Mouse (Mus musculus): ENCODE measurements around the gene Trpm1. TPM values are rescaled to one million over a fixed set of nuclear protein-coding genes. Genes with fewer than 3 reads are reported as not detected.

Trpm1 gene
- polyA plus RNA-seq, 1 experiment from 2014 or later = 0.22 TPM

DNA sequence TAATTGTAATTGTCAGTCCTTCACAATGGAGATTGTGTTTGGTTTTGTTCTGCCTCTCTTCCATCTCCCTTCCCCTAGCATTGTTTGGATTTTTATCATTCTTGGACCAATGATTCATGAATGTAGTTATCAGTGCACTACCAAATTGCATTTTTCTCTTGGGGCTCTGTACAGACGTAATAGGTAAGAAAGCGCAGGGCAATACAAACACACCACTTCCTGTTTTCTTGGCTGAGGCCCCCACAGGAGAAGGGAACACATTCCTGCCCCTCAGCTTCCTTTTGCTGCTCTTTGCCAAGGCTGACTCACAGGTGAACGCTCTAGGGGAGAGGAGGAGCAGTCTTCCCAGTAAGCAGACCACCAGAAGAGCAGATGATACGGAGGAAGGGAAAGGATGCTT is 96.1 kb downstream of the Trpm1 start:
- no peak for ATAC-seq (ENCODE audit: insufficient read depth, low FRiP score)
- Histone ChIP-seq H3K4me1 (ENCODE audit: control insufficient read depth, insufficient read depth, low read length) (no peaks in the 10 kb centered on the region), H3K27ac (ENCODE audit: low read length) (no peak overlapping the region), H3K4me2 (ENCODE audit: low read depth, low read length) (no peak overlapping the region), H3K4me3 (replicated peaks; ENCODE audit: low read length) (no peak overlapping the region), H3K27me3 (ENCODE audit: control insufficient read depth, insufficient read depth, low read length) (no peaks in the 10 kb centered on the region), H3K9me3 (replicated peaks; ENCODE audit: control insufficient read depth, low read length) (no peaks in the 10 kb centered on the region), H3K36me3 (ENCODE audit: control insufficient read depth, insufficient read depth, low read length) (no peaks in the 10 kb centered on the region), H3K9ac (ENCODE audit: low read length) (no peak overlapping the region)
- 32% methylated on average over 4 of the region's 4 CpGs for WGBS

DNA sequence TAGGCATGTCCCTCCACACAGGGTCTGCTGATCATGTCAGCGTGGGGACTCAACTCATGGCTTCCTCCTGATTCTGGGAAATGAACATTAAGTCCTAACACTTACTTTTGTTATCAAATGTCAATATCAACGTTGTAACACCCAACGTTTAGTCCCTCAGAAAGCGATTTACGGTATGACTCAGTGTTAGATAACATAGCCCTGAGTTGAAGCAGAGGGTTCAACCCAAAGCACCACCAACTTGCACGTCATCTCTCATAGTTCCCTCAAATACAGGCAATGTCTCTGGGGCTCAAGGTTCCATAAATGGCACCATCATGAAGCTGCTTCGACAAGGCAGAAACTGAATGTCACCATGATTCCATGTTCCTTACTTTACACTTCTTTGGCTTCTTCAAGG is 96.8 kb downstream of the Trpm1 start:
- no peak for ATAC-seq (ENCODE audit: insufficient read depth, low FRiP score)
- H3K9me3 ChIP-seq (replicated peaks; ENCODE audit: control insufficient read depth, low read length) = no peaks in the 10 kb centered on the region
- no peaks in the 10 kb centered on the region for H3K4me1 ChIP-seq (ENCODE audit: control insufficient read depth, insufficient read depth, low read length)
- H3K4me2 ChIP-seq (ENCODE audit: low read depth, low read length) = no peak overlapping the region
- H3K27me3 ChIP-seq (ENCODE audit: control insufficient read depth, insufficient read depth, low read length) = no peaks in the 10 kb centered on the region
- no peak overlapping the region for H3K27ac ChIP-seq (ENCODE audit: low read length)
- 79% methylated on average over 7 of the region's 7 CpGs for WGBS
- no peaks in the 10 kb centered on the region for H3K36me3 ChIP-seq (ENCODE audit: control insufficient read depth, insufficient read depth, low read length)
- H3K4me3 ChIP-seq (replicated peaks; ENCODE audit: low read length) = no peak overlapping the region
- H3K9ac ChIP-seq (ENCODE audit: low read length) = no peak overlapping the region

DNA sequence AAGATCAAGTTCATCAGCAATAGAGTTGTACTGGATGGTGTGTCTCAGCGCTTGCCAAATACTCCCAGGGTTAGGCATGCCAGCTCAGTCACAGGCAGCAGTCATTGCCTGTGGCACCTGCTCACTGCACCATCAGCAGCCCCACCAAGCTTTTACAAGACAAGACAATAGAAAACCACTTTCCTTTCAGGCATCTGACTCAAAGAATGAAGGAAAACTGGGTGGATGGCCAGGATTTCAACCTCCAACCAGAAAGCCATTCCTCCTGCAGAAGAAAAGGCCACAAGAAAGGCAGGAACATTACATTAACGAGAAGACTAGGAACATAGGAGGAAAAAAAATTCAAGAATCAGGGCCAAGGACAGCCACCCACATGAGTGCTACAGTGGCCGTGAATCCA is 100.1 kb downstream of the Trpm1 start:
- no peak overlapping the region for H3K4me2 ChIP-seq (ENCODE audit: low read depth, low read length)
- H3K9me3 ChIP-seq (replicated peaks; ENCODE audit: control insufficient read depth, low read length) = no peaks in the 10 kb centered on the region
- no peak for ATAC-seq (ENCODE audit: insufficient read depth, low FRiP score)
- no peaks in the 10 kb centered on the region for H3K36me3 ChIP-seq (ENCODE audit: control insufficient read depth, insufficient read depth, low read length)
- H3K27me3 ChIP-seq (ENCODE audit: control insufficient read depth, insufficient read depth, low read length) = no peaks in the 10 kb centered on the region
- no peak overlapping the region for H3K9ac ChIP-seq (ENCODE audit: low read length)
- H3K4me3 ChIP-seq (replicated peaks; ENCODE audit: low read length) = no peak overlapping the region
- no peaks in the 10 kb centered on the region for H3K4me1 ChIP-seq (ENCODE audit: control insufficient read depth, insufficient read depth, low read length)
- 86% methylated on average over 3 of the region's 3 CpGs for WGBS
- no peak overlapping the region for H3K27ac ChIP-seq (ENCODE audit: low read length)

DNA sequence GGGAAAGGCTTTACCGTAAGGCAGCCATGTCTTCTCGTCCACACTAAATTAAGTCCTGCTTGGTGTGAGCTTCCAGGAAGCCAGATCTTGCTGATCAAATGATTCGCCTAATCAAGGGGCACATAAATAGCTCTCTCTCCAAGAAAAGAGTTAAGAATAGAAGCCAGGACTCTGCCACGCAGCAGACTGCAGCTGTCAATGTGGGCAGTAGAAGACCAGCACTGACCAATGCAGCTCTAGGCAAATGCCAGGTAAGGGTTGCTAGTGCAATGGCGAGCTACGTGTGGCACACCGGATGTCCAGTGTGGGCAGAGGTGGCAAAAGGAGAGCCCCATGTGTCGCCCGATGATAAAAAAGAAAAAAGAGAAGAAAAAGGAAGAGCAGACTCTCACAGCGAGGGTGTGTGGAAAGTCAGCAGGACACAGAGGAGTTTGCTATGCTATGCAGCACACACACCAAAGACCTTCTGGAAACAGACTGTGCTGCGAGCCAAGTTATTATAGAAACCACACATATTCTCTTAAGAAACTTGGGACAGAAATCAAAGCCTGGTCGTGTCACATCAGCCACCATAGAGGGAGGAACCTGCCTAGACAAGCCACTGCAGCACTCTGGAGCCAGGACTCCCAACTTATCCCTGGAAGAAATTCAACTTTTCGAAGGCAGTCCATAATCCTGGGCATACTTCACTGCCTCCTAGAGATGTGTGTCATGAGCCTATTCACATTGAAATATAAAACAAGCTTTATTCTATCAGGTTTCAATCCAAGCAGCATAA is 112.1 kb downstream of the Trpm1 start:
- Histone ChIP-seq H3K4me2 (ENCODE audit: low read depth, low read length) (no peak overlapping the region), H3K36me3 (ENCODE audit: control insufficient read depth, insufficient read depth, low read length) (no peaks in the 10 kb centered on the region), H3K4me3 (replicated peaks; ENCODE audit: low read length) (no peak overlapping the region), H3K9ac (ENCODE audit: low read length) (no peak overlapping the region), H3K4me1 (ENCODE audit: control insufficient read depth, insufficient read depth, low read length) (no peaks in the 10 kb centered on the region), H3K27me3 (ENCODE audit: control insufficient read depth, insufficient read depth, low read length) (no peaks in the 10 kb centered on the region; the same call in 1 of the 2 replicates), H3K9me3 (replicated peaks; ENCODE audit: control insufficient read depth, low read length) (no peaks in the 10 kb centered on the region), H3K27ac (ENCODE audit: low read length) (peak overlapping the region; percentile 72)
- 77% methylated on average over 13 of the region's 13 CpGs for WGBS
- ATAC-seq (ENCODE audit: insufficient read depth, low FRiP score) = no peak

DNA sequence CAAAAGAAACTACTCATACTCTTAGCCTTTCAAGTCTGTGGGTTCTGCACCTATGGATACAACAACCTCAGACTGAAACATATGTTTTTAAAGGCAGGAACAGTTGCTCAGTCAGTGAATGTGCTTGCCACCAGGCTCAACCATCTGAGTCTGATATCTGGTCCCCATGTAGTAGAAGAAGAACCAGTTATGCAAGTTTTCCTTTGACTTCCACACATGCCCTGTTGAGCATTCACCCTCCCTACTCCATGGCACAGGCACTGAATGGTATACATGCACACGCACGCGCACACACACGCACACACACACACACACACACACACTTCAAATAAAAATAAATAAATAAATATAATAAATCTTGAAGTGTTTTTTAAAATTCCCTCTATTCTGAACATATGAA is 113.0 kb downstream of the Trpm1 start:
- 66% methylated on average over 4 of the region's 4 CpGs for WGBS

DNA sequence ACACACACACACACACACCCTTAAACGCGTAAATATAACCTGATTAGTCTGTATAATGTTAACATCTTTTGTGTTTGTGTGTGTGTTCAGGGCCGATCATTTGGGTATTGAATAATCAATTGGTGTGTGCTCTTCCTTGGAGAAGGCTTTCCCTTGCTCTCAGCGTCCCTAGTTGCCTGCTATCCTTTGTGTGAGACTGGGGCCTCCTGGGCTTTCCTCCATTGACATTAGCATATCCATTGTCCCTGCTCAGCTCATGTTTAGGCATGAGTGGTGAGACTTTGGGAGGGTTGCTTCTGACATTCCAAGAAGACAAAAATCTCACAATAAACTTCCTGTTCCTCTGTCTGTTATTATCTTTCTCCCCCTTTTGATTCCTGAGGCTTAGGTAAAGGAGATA is 118.3 kb downstream of the Trpm1 start:
- H3K9ac ChIP-seq (ENCODE audit: low read length) = no peak overlapping the region
- H3K9me3 ChIP-seq (replicated peaks; ENCODE audit: control insufficient read depth, low read length) = no peaks in the 10 kb centered on the region
- ATAC-seq (ENCODE audit: insufficient read depth, low FRiP score) = no peak
- no peak overlapping the region for H3K4me2 ChIP-seq (ENCODE audit: low read depth, low read length)
- 50% methylated on average over 4 of the region's 4 CpGs for whole genome bisulfite sequencing
- no peaks in the 10 kb centered on the region for H3K4me1 ChIP-seq (ENCODE audit: control insufficient read depth, insufficient read depth, low read length)
- no peaks in the 10 kb centered on the region for H3K36me3 ChIP-seq (ENCODE audit: control insufficient read depth, insufficient read depth, low read length)
- H3K4me3 ChIP-seq (replicated peaks; ENCODE audit: low read length) = no peak overlapping the region
- H3K27me3 ChIP-seq (ENCODE audit: control insufficient read depth, insufficient read depth, low read length) = no peaks in the 10 kb centered on the region; the same call in 1 of the 2 replicates
- no peak overlapping the region for H3K27ac ChIP-seq (ENCODE audit: low read length)

More for the DNA sequence above, 113.0 kb downstream of the Trpm1 start:
- H3K36me3 ChIP-seq (ENCODE audit: control insufficient read depth, insufficient read depth, low read length) = no peaks in the 10 kb centered on the region
- H3K4me3 ChIP-seq (replicated peaks; ENCODE audit: low read length) = no peak overlapping the region
- peak; percentile 83; the same call in 1 of the 2 replicates for ATAC-seq (ENCODE audit: insufficient read depth, low FRiP score)
- H3K9me3 ChIP-seq (replicated peaks; ENCODE audit: control insufficient read depth, low read length) = no peaks in the 10 kb centered on the region
- no peak overlapping the region for H3K9ac ChIP-seq (ENCODE audit: low read length)
- no peak overlapping the region for H3K27ac ChIP-seq (ENCODE audit: low read length)
- no peaks in the 10 kb centered on the region for H3K4me1 ChIP-seq (ENCODE audit: control insufficient read depth, insufficient read depth, low read length)
- no peaks in the 10 kb centered on the region; the same call in 1 of the 2 replicates for H3K27me3 ChIP-seq (ENCODE audit: control insufficient read depth, insufficient read depth, low read length)
- no peak overlapping the region for H3K4me2 ChIP-seq (ENCODE audit: low read depth, low read length)

DNA sequence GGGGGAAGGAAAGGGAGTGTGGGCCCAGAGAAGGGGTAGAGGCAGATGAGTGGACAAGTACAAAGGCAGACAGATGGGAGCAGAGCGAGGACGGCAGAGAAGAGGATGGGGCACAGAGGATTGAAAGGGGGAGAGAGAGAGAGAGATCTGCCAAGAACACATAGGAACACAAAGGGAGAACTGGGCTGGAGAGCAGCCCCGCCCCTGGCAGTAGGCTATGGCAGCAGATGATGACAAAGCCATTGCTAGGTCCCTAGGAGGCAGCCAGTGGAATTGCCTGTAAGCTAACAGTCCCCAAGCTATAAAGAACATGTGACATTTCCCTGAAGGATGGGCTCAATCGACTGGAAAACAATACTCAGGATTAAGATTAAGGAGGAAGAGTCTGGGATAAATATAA is 121.9 kb downstream of the Trpm1 start:
- no peak overlapping the region for H3K4me3 ChIP-seq (replicated peaks; ENCODE audit: low read length)
- H3K4me1 ChIP-seq (ENCODE audit: control insufficient read depth, insufficient read depth, low read length) = no peaks in the 10 kb centered on the region
- no peak overlapping the region for H3K27ac ChIP-seq (ENCODE audit: low read length)
- no peak overlapping the region for H3K4me2 ChIP-seq (ENCODE audit: low read depth, low read length)
- no peak overlapping the region for H3K9ac ChIP-seq (ENCODE audit: low read length)
- no peaks in the 10 kb centered on the region for H3K9me3 ChIP-seq (replicated peaks; ENCODE audit: control insufficient read depth, low read length)
- ATAC-seq (ENCODE audit: insufficient read depth, low FRiP score) = no peak
- H3K36me3 ChIP-seq (ENCODE audit: control insufficient read depth, insufficient read depth, low read length) = no peaks in the 10 kb centered on the region
- WGBS = 81% methylated on average over 4 of the region's 4 CpGs
- H3K27me3 ChIP-seq (ENCODE audit: control insufficient read depth, insufficient read depth, low read length) = no peaks in the 10 kb centered on the region

DNA sequence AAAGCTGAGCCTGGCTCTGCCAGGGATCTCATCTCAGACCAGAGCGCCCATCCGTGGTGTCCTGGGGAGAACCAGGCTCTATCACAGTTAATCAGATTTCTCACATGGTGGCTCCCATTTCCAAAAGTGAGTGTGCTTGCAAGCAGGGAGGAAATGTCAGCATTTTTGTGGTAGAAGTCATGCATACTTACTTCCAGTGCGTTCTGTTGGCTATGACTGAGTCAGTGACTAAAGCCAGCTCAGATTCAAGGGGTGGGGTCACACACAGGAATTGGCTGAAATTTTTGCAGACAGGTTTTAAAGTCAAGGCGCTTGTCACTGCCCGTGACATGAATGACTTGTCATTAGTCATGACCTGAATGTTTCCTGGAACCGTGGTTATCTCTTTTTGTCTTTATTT is 123.3 kb downstream of the Trpm1 start:
- no peak overlapping the region for H3K4me2 ChIP-seq (ENCODE audit: low read depth, low read length)
- H3K27me3 ChIP-seq (ENCODE audit: control insufficient read depth, insufficient read depth, low read length) = no peaks in the 10 kb centered on the region
- no peaks in the 10 kb centered on the region for H3K4me1 ChIP-seq (ENCODE audit: control insufficient read depth, insufficient read depth, low read length)
- H3K9me3 ChIP-seq (replicated peaks; ENCODE audit: control insufficient read depth, low read length) = no peaks in the 10 kb centered on the region
- no peak overlapping the region for H3K27ac ChIP-seq (ENCODE audit: low read length)
- no peak overlapping the region for H3K4me3 ChIP-seq (replicated peaks; ENCODE audit: low read length)
- no peak for ATAC-seq (ENCODE audit: insufficient read depth, low FRiP score)
- no peaks in the 10 kb centered on the region for H3K36me3 ChIP-seq (ENCODE audit: control insufficient read depth, insufficient read depth, low read length)
- 36% methylated on average over 6 of the region's 6 CpGs for WGBS
- no peak overlapping the region for H3K9ac ChIP-seq (ENCODE audit: low read length)

DNA sequence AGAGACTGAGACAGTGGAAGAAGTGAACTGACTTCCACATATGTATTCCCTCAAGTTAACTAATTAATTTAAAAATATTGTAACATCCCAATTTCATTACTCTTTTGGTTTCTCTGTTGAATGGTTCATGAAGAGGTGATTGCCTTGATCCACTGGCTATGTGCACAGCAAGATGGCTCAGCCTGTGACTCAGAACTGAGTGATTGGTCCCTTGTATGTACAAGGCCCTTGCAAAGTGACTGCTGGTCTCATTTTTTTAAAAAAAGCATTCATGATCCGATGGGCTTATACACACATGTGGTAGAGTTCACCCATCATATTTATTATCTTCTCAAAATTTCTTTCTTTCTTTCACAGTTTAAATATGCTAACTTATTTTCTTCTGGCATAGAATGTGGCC is 124.9 kb downstream of the Trpm1 start:
- Histone ChIP-seq H3K4me1 (ENCODE audit: control insufficient read depth, insufficient read depth, low read length) (no peaks in the 10 kb centered on the region), H3K27ac (ENCODE audit: low read length) (no peak overlapping the region), H3K4me3 (replicated peaks; ENCODE audit: low read length) (no peak overlapping the region), H3K9ac (ENCODE audit: low read length) (no peak overlapping the region), H3K4me2 (ENCODE audit: low read depth, low read length) (no peak overlapping the region), H3K9me3 (replicated peaks; ENCODE audit: control insufficient read depth, low read length) (no peaks in the 10 kb centered on the region), H3K27me3 (ENCODE audit: control insufficient read depth, insufficient read depth, low read length) (no peaks in the 10 kb centered on the region), H3K36me3 (ENCODE audit: control insufficient read depth, insufficient read depth, low read length) (no peaks in the 10 kb centered on the region)
- 86% methylated on average over 1 of the region's 1 CpGs for WGBS
- no peak for ATAC-seq (ENCODE audit: insufficient read depth, low FRiP score)
